ENCODE assay signal across 14 mouse cellular contexts in genomic region chr5:123989941-123990885, GRCm38 (mm10). TPM values are rescaled to one million over a fixed set of nuclear protein-coding genes. Genes with fewer than 3 reads are reported as not detected.
DNase-seq lines count a peak whose midpoint lies in the region; ATAC-seq and TF ChIP-seq lines count a peak whose summit lies in the region.
"Had no signal": no experiment of that assay in that cellular context is flagged by ENCODE, and none has a peak within 500 bp of the region (broad histone marks: within the 10 kb centered on the region; RNA-seq: fewer than 3 reads in every experiment).

No protein-coding gene starts in this region.

- intact Hi-C loops in gastrocnemius, adult 2 months (cut with DNase I) = no loop called here

- no peaks in the 10 kb centered on the region; the same call in 1 of the 2 replicates for H3K27me3 ChIP-seq in hindbrain, embryonic 16.5 days (replicated peaks; ENCODE audit: control insufficient read depth, insufficient read depth, low read length)
- peaks cover 30% of the 10 kb centered on the region; the same call in 1 of the 2 replicates for H3K27me3 ChIP-seq in midbrain, embryonic 12.5 days
- H3K27me3 ChIP-seq in kidney, embryonic 16.5 days (ENCODE audit: insufficient read depth, low read length) = no peaks in the 10 kb centered on the region

- H3K36me3 ChIP-seq in hindbrain, embryonic 16.5 days (ENCODE audit: control insufficient read depth, insufficient read depth, low read length) = 0 out of 2 replicates have a peak, but pooled peaks cover 2% of the 10 kb centered on the region
- no peaks in the 10 kb centered on the region for H3K36me3 ChIP-seq in midbrain, embryonic 12.5 days
- no peaks in the 10 kb centered on the region for H3K36me3 ChIP-seq in kidney, embryonic 16.5 days (ENCODE audit: insufficient read depth, low read length)
- H3K36me3 ChIP-seq: forebrain, embryonic 10.5 days had no signal

- no peak for TF ChIP-seq CTCF in gastrocnemius, adult 2 months (IDR thresholded peaks at IDR 0.05)

- no peak overlapping the region for H3K4me3 ChIP-seq in gastrocnemius, adult 2 months
- no peak overlapping the region for H3K4me3 ChIP-seq in hindbrain, embryonic 16.5 days (ENCODE audit: low read length)
- H3K4me3 ChIP-seq in midbrain, embryonic 12.5 days = no peak overlapping the region
- no peak overlapping the region for H3K4me3 ChIP-seq in kidney, embryonic 16.5 days (ENCODE audit: low read length)
- H3K4me3 ChIP-seq: forebrain, embryonic 10.5 days had no signal

- 0 out of 2 replicates have a peak overlapping the region, but pooled peaks have one; percentile 24 for H3K27ac ChIP-seq in gastrocnemius, adult 2 months
- H3K27ac ChIP-seq in hindbrain, embryonic 16.5 days (ENCODE audit: low read depth, low read length) = peak overlapping the region; percentile 40; the same call in 1 of the 2 replicates
- no peak overlapping the region for H3K27ac ChIP-seq in midbrain, embryonic 12.5 days (replicated peaks)
- H3K27ac ChIP-seq in kidney, embryonic 16.5 days (ENCODE audit: low read length) = no peak overlapping the region
- H3K27ac ChIP-seq: forebrain, embryonic 10.5 days; kidney, postnatal 0 days had no signal

- H3K9me3 ChIP-seq in hindbrain, embryonic 16.5 days (ENCODE audit: control insufficient read depth, low read length) = no peaks in the 10 kb centered on the region
- H3K9me3 ChIP-seq in midbrain, embryonic 12.5 days = no peaks in the 10 kb centered on the region
- H3K9me3 ChIP-seq in kidney, embryonic 16.5 days (ENCODE audit: low read length) = no peaks in the 10 kb centered on the region
- H3K9me3 ChIP-seq: forebrain, embryonic 10.5 days; G1E had no signal

- peak; percentile 58 for ATAC-seq in hindbrain, embryonic 16.5 days
- 0 out of 2 replicates have a peak, but pooled peaks have one; percentile 31 for ATAC-seq in midbrain, embryonic 12.5 days (ENCODE audit: low FRiP score, low read depth)
- ATAC-seq in kidney, embryonic 16.5 days (ENCODE audit: low FRiP score, low TSS enrichment) = no peak

- H3K9ac ChIP-seq in hindbrain, embryonic 16.5 days (ENCODE audit: low read depth, low read length) = no peak overlapping the region; the same call in 1 of the 2 replicates
- no peak overlapping the region for H3K9ac ChIP-seq in midbrain, embryonic 12.5 days (replicated peaks)
- no peak overlapping the region for H3K9ac ChIP-seq in kidney, embryonic 16.5 days (replicated peaks; ENCODE audit: low read length)
- H3K9ac ChIP-seq: lung, embryonic 14.5 days had no signal

- no peak overlapping the region for H3K4me2 ChIP-seq in hindbrain, embryonic 16.5 days (ENCODE audit: low read length)
- no peak overlapping the region for H3K4me2 ChIP-seq in midbrain, embryonic 12.5 days (replicated peaks)
- H3K4me2 ChIP-seq in kidney, embryonic 16.5 days (replicated peaks; ENCODE audit: low read depth, low read length) = no peak overlapping the region
- H3K4me2 ChIP-seq: heart, embryonic 11.5 days; lung, embryonic 14.5 days had no signal

- no peak for DNase-seq in gastrocnemius, adult 2 months
- DNase-seq in gastrocnemius, adult 8-10 months (ENCODE audit: low spot score in 2 of 2) = no peak
- peak; percentile 80 for DNase-seq in MN1 (ENCODE audit: low spot score)
- no peak for DNase-seq in layer of hippocampus, postnatal 10 days (ENCODE audit: low spot score in 2 of 2)
- no peak for DNase-seq in right cerebral cortex, postnatal 4 days
- DNase-seq: cerebellum, adult 8-10 months; lung, embryonic 14.5 days had no signal

- peaks cover 15% of the 10 kb centered on the region for H3K4me1 ChIP-seq in hindbrain, embryonic 16.5 days (ENCODE audit: control insufficient read depth, insufficient read depth, low read depth, low read length)
- H3K4me1 ChIP-seq in midbrain, embryonic 12.5 days = peaks cover 6% of the 10 kb centered on the region; the same call in 1 of the 2 replicates
- peaks cover 41% of the 10 kb centered on the region for H3K4me1 ChIP-seq in kidney, embryonic 16.5 days (ENCODE audit: insufficient read depth, low read length)

- 32% methylated on average over 20 of the region's 20 CpGs for WGBS in hindbrain, embryonic 16.5 days
- WGBS in midbrain, embryonic 12.5 days = 71% methylated on average over 20 of the region's 20 CpGs
- 62% methylated on average over 20 of the region's 20 CpGs for WGBS in kidney, embryonic 16.5 days

RNA-seq across cellular contexts. Expression of gene Hip1r, which starts 16.8 kb away (rescaled TPM):
- total RNA-seq in gastrocnemius, adult 2 months (2021) = 10 to 100 TPM in 1 of 2 experiments, 1 to 10 TPM in 1; 5.6 to 14.3 TPM
- total RNA-seq in gastrocnemius, adult 8-10 months (2022) = 10 to 100 TPM in 2 of 4 experiments, 1 to 10 TPM in 2; 8.7 to 15.9 (median 11.4) TPM
- polyA plus RNA-seq in hindbrain, embryonic 16.5 days (2015; fragmentation: Nextera tagmentation; extraction: Ambion mirVana) = 34.3 and 35.3 TPM in 2 replicates
- polyA plus RNA-seq in midbrain, embryonic 12.5 days (2016; fragmentation: Nextera tagmentation; extraction: Ambion mirVana) = 13.9 and 15.5 TPM in 2 replicates
- 23.1 and 25.6 TPM in 2 replicates for polyA plus RNA-seq in kidney, embryonic 16.5 days (2015; fragmentation: Nextera tagmentation; extraction: Ambion mirVana)
- total RNA-seq in layer of hippocampus, postnatal 10 days (2021) = 10 to 100 TPM; 63.7 to 70.1 TPM

RNA-seq across cellular contexts. Expression of gene Vps37b, which starts 41.9 kb away (rescaled TPM):
- total RNA-seq in gastrocnemius, adult 2 months (2021) = 1 to 10 TPM; 4.1 to 6.2 TPM
- total RNA-seq in gastrocnemius, adult 8-10 months (2022) = 1 to 10 TPM; 4.6 to 6.2 (median 5.1) TPM
- polyA plus RNA-seq in hindbrain, embryonic 16.5 days (2015; fragmentation: Nextera tagmentation; extraction: Ambion mirVana) = 70.9 and 81.1 TPM in 2 replicates
- 68.0 and 74.2 TPM in 2 replicates for polyA plus RNA-seq in midbrain, embryonic 12.5 days (2016; fragmentation: Nextera tagmentation; extraction: Ambion mirVana)
- 40.8 and 41.8 TPM in 2 replicates for polyA plus RNA-seq in kidney, embryonic 16.5 days (2015; fragmentation: Nextera tagmentation; extraction: Ambion mirVana)
- total RNA-seq in layer of hippocampus, postnatal 10 days (2021) = 10 to 100 TPM; 38.4 to 41.6 TPM

RNA-seq across cellular contexts. Expression of gene Ccdc62, which starts 59.7 kb away (rescaled TPM):
- total RNA-seq in gastrocnemius, adult 2 months (2021) = under 1 TPM; 0.66 to 0.73 TPM
- 1 to 10 TPM in 3 of 4 experiments, under 1 TPM in 1; 0.56 to 2.1 (median 1.3) TPM for total RNA-seq in gastrocnemius, adult 8-10 months (2022)
- 4.2 and 5.7 TPM in 2 replicates for polyA plus RNA-seq in hindbrain, embryonic 16.5 days (2015; fragmentation: Nextera tagmentation; extraction: Ambion mirVana)
- 4.9 and 6.1 TPM in 2 replicates for polyA plus RNA-seq in midbrain, embryonic 12.5 days (2016; fragmentation: Nextera tagmentation; extraction: Ambion mirVana)
- polyA plus RNA-seq in kidney, embryonic 16.5 days (2015; fragmentation: Nextera tagmentation; extraction: Ambion mirVana) = 6.3 and 6.8 TPM in 2 replicates
- 1 to 10 TPM; 2.9 to 3.3 TPM for total RNA-seq in layer of hippocampus, postnatal 10 days (2021)

Comparison
In these comparisons a context has a peak if more than half of its experiments do, and no peak if none do; other contexts are left out.
1. H3K27ac ChIP-seq: peak in gastrocnemius, adult 2 months (single experiment) and hindbrain, embryonic 16.5 days (single experiment); none in midbrain, embryonic 12.5 days (single experiment) and kidney, embryonic 16.5 days (single experiment).
2. RNA of gene Vps37b, which starts 41.9 kb away (total RNA-seq): 38.4 to 41.6 TPM in layer of hippocampus, postnatal 10 days; 4.1 to 6.2 TPM in gastrocnemius, adult 2 months and 4.6 to 6.2 TPM in gastrocnemius, adult 8-10 months; every median in the first group is over 4 times any median in the second.